Mouse (Mus musculus) skeletal muscle tissue, adult 2 months (tissue): ENCODE results near the gene Rrp12.
"Not testable (repeated sequence)": the region's sequence is repeated elsewhere in the genome, so short reads cannot be mapped to it uniquely, and the experiment has no call there.

ENCODE experiments used
- DNase-seq: peaks from one replicate; pipeline ENCODE4 v3.0.0-alpha.2; 2012; ENCODE audit warnings: low read depth, low spot score

The Rrp12 gene

GRCm38 (mm10) chr19:41906311-41907078 lies 10.5 kb upstream of the Rrp12 start:
- no peak for DNase-seq

- no peak for DNase-seq
Measured at GRCm38 (mm10) chr19:41905246-41905645, 9.3 kb upstream of the Rrp12 start.

GRCm38 (mm10) chr19:41902848-41903593 lies 7.0 kb upstream of the Rrp12 start:
- no peak for DNase-seq

GRCm38 (mm10) chr19:41901696-41902095 lies 5.7 kb upstream of the Rrp12 start:
- no peak for DNase-seq

GRCm38 (mm10) chr19:41900495-41901090 lies 4.6 kb upstream of the Rrp12 start:
- no peak for DNase-seq

GRCm38 (mm10) chr19:41898860-41899259 lies 2.9 kb upstream of the Rrp12 start:
- no peak for DNase-seq

GRCm38 (mm10) chr19:41896319-41896711 lies 342 bp upstream of the Rrp12 start:
- no peak for DNase-seq

GRCm38 (mm10) chr19:41894959-41895358 lies 1.0 kb downstream of the Rrp12 start:
- peak; percentile 74 for DNase-seq

GRCm38 (mm10) chr19:41888191-41888590 lies 7.8 kb downstream of the Rrp12 start:
- DNase-seq = no peak

GRCm38 (mm10) chr19:41883882-41884281 lies 12.1 kb downstream of the Rrp12 start:
- no peak for DNase-seq

- no peak for DNase-seq
Measured at GRCm38 (mm10) chr19:41881842-41882241, 14.1 kb downstream of the Rrp12 start.

- no peak for DNase-seq
Measured at GRCm38 (mm10) chr19:41874356-41874755, 21.6 kb downstream of the Rrp12 start.

GRCm38 (mm10) chr19:41872285-41872684 lies 23.7 kb downstream of the Rrp12 start:
- DNase-seq = no peak

GRCm38 (mm10) chr19:41869946-41870345 lies 26.0 kb downstream of the Rrp12 start:
- DNase-seq = not testable (repeated sequence)

GRCm38 (mm10) chr19:41869296-41869695 lies 26.7 kb downstream of the Rrp12 start:
- DNase-seq = no peak

- DNase-seq = no peak
Measured at GRCm38 (mm10) chr19:41866707-41867106, 29.3 kb downstream of the Rrp12 start.

GRCm38 (mm10) chr19:41857816-41858310 lies 38.1 kb downstream of the Rrp12 start:
- peak; percentile 54 for DNase-seq

GRCm38 (mm10) chr19:41857086-41857762 lies 38.7 kb downstream of the Rrp12 start:
- DNase-seq = no peak

- no peak for DNase-seq
Measured at GRCm38 (mm10) chr19:41852423-41852822, 43.5 kb downstream of the Rrp12 start.

GRCm38 (mm10) chr19:41850719-41851543 lies 45.0 kb downstream of the Rrp12 start:
- no peak for DNase-seq
